Mouse (Mus musculus): ENCODE results near the gene Slc4a1.

- TF ChIP-seq POLR2A (IDR thresholded peaks at IDR 0.05; ENCODE audit: insufficient read depth, low read depth, low read length): no peak
- no peak for TF ChIP-seq CTCF (IDR thresholded peaks at IDR 0.05)
Observed at GRCm38 (mm10) chr11:102383365-102384136, 17.5 kb upstream of the Slc4a1 start.

Data from heart, adult 2 months (tissue).